Mouse (Mus musculus): Measurements from ENCODE around the gene Mrpl52. TPM values are rescaled to one million over a fixed set of nuclear protein-coding genes. Genes with fewer than 3 reads are reported as not detected.

Mrpl52 gene
- 292 TPM for polyA plus RNA-seq (2017; shearing (Covaris generic))

DNA sequence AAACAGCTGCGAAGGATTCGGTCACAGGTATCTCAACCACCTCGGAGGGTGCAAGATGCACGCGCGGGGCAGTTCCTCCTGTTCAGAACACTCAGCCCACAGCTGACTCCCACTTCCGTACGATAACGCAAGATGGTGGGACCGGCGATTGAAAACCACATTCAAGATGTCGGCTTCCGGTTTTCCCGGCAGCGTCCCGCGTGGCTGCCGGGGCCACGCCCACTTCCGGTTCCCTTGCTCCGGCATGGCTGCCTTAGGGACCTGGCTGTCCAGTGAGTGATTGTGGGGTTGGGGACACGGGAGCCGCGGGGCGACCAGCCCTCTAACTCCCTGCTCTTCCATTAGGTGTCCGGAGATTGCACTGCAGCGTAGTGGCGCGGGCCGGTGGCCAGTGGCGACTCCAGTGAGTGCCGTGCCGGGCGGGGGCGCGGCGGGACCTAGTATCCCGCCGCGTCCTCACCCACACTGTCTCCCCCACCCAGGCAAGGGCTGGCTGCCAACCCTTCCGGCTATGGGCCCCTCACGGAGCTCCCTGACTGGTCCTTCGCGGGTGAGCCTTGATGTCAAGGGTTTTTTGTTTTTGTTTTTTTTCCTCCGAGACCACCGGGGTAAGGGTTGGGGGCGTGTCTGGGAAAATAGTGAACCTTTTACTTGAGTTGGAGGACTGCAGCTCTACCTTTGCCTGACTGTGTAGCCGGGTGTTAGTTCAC is at the start of gene Mrpl52:
TSS of gene Mrpl52 (plus strand) at position 221 of the 710 bp plus-strand sequence.

DNA sequence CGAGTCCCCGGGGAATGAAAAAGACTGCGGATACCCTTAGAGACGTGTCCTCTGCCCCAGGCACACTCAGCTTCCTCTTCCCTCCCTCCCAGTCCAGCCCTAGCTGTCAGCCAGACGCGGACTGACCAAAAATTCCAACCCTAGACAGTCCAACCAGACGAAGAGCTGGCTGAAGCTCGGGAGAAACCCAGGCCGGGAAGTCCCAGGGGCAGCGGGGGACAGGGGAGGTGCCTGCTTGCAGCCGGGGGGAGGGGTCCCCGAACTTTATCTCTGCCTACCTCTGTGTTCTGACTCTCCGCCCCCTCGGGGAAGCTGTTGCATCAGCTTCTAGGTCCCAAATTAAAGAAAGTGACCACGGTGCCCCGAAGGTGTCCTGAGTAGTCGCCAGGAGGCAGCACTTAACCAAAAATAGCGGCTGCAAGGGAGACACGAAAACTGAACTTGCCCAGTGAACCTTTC is 9.1 kb upstream of the Mrpl52 start, which contains the start of gene Slc7a7:
TSS of gene Slc7a7 (minus strand) at position 158 of the 459 bp plus-strand sequence.

DNA sequence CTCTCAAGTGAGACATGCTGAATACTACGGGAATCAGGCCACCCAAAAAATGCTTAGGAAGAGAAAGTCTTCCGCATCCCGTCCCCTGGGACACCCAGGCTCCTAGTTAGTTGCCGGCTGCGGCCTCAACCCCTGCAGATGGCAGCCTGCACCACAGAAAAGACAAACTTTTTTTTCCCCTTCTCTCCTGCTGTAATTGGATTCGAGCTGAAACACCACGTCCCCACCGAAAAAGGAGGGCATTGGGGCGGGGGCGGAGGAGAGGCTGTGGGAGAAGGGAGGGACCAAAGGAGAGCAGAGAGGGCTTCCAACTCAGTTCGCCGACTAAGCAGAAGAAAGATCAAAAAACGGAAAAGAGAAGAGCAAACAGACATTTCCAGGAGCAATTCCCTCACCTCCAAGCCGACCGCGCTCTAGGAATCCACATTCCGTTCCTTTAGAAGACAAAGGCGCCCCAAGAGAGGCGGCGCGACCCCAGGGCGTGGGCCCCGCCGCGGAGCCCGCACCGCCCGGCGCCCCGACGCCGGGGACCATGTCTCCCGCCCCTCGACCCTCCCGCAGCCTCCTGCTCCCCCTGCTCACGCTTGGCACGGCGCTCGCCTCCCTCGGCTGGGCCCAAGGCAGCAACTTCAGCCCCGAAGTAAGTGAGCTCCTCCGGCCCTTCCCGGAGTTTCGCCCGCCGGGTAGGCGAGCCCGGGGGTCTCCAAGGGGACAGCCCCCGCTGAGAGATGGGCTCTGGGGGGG is 4.8 kb downstream of the Mrpl52 start, which contains the start of gene Mmp14:
TSS of gene Mmp14 (plus strand) at position 279 of the 744 bp plus-strand sequence.

DNA sequence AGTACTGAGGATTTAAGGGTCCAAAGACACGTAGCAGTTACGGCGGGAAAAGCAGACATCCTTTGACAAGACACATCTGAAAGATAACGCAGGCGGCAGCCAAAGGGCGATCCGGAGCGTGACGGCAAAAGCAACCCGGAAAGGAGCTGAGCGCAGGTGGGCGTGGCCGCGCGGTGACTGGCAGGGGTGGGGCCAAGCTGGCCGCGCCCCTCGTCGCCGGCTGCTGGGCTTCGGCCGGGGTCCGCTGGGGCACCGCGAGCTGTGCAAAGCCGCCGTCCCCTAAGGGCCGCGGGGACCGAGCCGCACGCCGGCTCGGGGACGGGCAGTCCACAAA is 37.2 kb downstream of the Mrpl52 start, which contains the start of gene Lrp10:
TSS of gene Lrp10 (plus strand) at position 179 of the 334 bp plus-strand sequence.

DNA sequence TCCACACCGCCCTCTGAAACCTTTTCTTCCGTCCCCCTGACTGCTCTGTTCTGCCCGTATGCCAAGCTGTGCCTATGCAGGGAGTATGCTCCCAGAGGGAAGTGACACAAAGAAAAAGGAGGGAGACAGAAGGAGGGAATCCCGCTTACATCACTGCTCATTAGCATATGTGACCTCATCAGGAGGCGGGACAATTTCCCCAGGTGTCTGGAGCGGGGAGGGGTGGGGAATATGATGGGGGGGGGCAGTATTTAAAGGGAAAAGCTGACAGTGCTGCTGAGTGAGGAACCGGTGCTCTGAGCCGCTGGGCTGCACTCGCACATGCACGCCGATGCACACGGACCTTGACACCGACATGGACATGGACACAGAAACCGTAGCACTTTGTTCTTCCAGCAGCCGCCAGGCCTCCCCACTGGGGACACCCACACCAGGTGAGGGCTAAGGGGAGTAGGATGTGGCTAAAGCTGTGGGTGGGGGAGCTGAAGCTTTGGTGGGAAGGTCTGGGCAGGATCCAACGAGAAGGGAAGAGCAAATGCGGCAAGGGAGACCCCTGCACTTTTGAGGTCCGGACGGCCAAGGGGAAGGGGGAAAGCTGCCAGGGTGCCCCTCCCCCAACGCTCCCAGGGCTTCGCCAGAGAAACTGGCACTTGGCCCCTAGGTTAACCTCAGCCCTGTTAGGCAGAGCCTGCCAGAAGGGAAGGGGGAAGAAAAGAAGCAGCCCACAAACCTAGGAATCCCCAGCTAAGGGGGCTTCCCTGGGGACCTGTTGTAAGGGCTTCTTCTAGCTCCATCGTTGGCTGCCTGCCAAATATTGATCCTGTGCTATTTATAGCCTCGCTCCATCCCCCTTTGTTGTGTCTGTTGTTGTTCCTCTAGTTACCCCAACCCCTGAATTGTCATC is 49.5 kb downstream of the Mrpl52 start, which contains the start of gene Rem2:
TSS of gene Rem2 (plus strand) at position 160 of the 904 bp plus-strand sequence.

Other genes starting within 250 kb of the Mrpl52 start
- 537 TPM for gene Dad1, start 172.8 kb upstream of the Mrpl52 start, polyA plus RNA-seq (2017; shearing (Covaris generic))
- 28.6 TPM for gene Abhd4, start 172.7 kb upstream of the Mrpl52 start, polyA plus RNA-seq (2017; shearing (Covaris generic))
- gene Olfr49, start 142.0 kb upstream of the Mrpl52 start, polyA plus RNA-seq (2017; shearing (Covaris generic)): 0.05 TPM
- 77.8 TPM for gene Oxa1l, start 66.1 kb upstream of the Mrpl52 start, polyA plus RNA-seq (2017; shearing (Covaris generic))
- 1.5 TPM for gene Slc7a7, start 9.1 kb upstream of the Mrpl52 start, polyA plus RNA-seq (2017; shearing (Covaris generic))
- 1.5 TPM for gene Mmp14, start 4.7 kb downstream of the Mrpl52 start, polyA plus RNA-seq (2017; shearing (Covaris generic))
- gene Lrp10, start 37.2 kb downstream of the Mrpl52 start, polyA plus RNA-seq (2017; shearing (Covaris generic)): 38.7 TPM
- gene Rem2, start 49.2 kb downstream of the Mrpl52 start, polyA plus RNA-seq (2017; shearing (Covaris generic)): 0.61 TPM
- gene Prmt5, start 90.6 kb downstream of the Mrpl52 start, polyA plus RNA-seq (2017; shearing (Covaris generic)): 49.7 TPM
- 22.4 TPM for gene Haus4, start 127.7 kb downstream of the Mrpl52 start, polyA plus RNA-seq (2017; shearing (Covaris generic))
- 0.16 TPM for gene Ajuba, start 150.6 kb downstream of the Mrpl52 start, polyA plus RNA-seq (2017; shearing (Covaris generic))
- gene 4931414P19Rik, start 179.1 kb downstream of the Mrpl52 start, polyA plus RNA-seq (2017; shearing (Covaris generic)): 3.0 TPM
- 280 TPM for gene Psmb5, start 191.1 kb downstream of the Mrpl52 start, polyA plus RNA-seq (2017; shearing (Covaris generic))
- 0.06 TPM for gene Psmb11, start 194.5 kb downstream of the Mrpl52 start, polyA plus RNA-seq (2017; shearing (Covaris generic))
- not detected for gene Gm17606, start 214.0 kb downstream of the Mrpl52 start, polyA plus RNA-seq (2017; shearing (Covaris generic))
- 0.46 TPM for gene Cdh24, start 214.5 kb downstream of the Mrpl52 start, polyA plus RNA-seq (2017; shearing (Covaris generic))